Mouse (Mus musculus) CH12F3 (cell line): Measurements from ENCODE around the gene Mme.

Source experiments
- in situ Hi-C: fragments of 300-500 bp; cut with MboI; formaldehyde crosslinking; loops from 2 replicates; pipeline ENCODE4 v1.14.3; 2020; ENCODE audit warnings: low sequenced_read_pairs

The Mme gene

DNA sequence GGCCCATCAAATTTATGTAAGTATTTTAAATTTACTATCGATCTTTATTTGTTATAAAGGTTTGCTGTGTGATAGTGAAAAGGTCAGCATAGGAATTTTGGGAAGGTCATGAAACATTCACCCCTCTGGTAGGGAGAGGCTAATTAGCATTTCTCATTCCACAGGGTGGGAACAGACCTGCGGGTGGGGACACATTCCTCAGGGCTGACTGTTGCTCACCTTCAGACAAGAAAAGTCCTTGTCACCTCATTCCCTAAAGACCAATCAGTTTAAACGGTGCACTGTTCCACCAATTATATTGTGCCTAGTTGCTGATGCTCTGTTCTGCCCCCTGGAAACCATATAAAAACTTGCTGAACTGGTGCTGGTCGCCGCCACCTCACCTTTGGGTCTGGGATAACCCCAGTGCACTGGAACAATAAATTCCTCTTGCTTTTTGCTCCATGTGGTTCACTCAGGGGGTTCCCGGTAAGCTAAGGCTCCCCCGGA is at the start of gene Mme:
TSS of gene Mme (plus strand) at position 439 of the 489 bp plus-strand sequence.
- in situ Hi-C loops: no loop called here

DNA sequence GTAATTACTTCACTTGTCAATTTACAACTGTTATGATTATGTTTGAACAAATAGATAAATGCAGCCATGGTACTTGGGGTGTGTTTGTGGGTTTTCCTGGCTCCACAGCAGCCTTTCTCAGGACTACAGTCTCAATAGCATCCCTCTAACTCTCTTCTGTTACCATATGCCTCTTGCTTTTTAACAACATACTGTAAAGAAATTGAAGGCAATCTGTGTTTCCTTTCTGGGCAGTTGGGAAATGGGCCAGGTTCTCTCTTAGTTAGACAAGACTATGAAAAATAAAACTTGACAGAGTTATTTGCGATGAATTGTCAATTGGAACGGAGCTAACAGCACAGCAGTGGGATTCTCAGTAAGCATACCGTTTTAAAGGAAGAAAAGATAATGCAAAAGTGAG is 44.8 kb upstream of the Mme start:
- in situ Hi-C loops: no loop called here

DNA sequence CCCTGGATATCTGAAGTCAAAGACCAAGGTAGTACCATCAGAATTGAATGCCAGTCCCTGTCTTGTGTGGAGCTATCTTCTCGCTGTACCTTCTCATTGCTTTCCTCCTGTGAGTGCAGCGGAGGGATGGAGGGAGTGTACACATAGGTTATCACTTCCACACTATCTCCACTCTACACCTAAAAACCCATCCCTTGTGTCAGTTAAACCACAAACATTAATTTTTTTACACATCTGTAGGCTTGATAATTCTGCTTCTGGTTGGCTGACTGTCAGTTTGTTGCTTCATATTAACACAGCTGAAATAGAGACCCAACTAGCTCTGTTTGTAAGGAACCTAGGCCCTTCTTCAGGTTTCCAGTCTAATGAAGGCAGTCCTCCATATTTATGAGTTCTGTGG is 43.3 kb upstream of the Mme start:
- in situ Hi-C loops: no loop called here

DNA sequence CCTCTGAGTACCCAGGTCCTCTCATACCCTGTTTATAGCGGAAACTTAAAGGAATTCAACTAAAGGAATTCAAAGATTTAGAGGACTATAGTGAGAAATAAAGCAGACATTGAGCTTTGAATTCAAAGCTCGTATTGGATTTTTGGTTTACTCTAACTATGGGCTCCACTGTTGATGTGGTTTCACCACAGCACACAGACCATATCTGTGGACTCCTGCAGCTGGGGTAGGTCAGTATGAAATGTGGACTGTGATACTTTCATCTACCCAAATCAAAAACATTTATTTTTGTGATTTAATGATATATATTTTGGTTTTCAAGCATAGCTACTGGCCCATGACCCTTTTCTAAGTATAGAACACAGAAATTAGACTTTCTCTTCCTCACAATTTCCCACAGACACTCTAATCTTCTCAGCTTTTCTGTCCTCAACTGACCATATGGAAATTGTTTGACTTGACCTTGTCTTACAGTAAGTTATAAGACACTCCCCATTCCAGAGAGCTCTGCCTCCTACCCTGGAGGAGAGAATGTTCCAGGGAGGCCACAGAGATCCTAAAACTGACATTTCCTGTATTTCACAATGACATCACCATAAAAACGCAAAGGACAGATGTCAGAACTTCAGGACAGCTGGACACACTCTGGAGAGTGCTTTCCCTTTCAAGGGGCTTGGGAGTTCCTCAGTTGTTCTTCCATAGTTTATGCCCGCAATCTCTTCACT is 19.3 kb upstream of the Mme start:
- in situ Hi-C loops: no loop called here

DNA sequence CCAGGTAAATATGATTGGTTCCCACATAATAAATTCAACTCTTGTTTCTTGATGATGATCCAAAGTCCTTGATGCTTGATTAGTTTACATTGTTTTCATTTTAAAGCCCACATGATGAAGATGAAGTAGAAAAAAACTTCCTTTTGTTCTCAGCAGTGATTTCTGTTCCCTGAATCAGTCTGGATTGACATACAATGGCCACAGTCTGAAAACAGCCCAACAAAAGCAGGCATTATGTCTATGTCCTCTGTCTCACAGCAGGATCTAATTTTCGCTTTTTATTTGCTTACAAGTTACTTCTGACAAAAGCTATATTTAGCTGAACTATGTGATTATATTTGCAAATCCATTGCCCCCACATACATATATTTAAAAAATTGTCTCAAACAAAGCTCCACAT is 17.7 kb upstream of the Mme start:
- in situ Hi-C loops: no loop called here

DNA sequence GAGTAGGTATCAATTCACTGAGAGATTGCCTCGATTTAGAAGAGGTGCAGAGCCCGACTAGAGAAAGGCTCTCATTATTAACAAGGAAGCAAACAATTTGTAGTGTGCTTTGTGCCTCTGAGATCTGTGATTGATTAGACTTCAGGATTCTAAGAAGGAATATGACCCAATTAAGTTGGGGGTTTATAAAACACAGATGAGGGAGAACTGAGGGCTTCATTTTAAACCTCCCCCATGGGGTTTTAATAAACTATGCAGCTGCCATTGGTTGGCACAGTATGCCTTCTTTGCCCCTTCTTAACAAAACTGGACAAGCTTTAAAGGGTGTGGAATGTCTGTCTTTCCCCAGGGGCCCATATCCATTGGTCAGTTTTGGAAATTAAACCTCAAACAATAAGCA is 5.4 kb upstream of the Mme start:
- in situ Hi-C loops: no loop called here

DNA sequence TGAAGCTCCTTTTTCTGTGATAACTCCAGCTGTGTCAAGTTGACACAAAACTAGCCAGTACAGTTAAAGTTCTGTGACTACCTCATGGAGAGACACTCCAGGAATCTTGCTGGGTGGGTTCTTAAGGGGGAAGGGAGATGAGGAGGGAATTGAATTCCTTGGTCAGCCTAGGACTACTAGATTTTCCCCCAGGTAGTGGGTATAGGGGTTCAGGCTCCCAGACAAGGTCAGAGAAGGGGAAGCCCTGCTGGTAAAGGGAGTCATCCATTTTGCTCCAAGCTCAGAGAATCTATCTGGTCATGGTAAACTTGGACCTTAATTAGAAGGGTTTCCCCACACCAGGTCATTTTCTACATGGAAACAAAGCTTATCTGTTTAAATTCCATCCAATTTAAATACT is 2.4 kb downstream of the Mme start:
- in situ Hi-C loops: no loop called here

DNA sequence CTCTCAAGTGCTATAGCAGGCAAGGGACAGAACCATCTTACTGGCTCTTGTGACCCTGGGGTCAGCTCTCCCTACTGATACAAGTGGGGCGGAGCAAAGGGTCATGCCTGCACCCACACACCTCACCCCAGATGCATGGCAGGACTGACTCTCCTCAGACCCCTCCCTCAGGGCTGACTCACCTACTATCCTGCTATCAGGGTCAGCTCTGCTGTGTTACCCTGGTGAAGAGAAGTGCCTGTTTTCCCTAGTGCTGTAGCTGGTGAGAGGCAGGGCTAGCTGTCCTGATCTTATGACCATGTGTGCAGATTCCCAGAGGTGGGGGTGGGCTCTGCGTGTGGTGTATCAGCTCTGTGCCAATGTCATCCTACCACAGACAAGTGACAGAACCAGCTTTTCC is 30.8 kb downstream of the Mme start:
- in situ Hi-C loops: no loop called here

DNA sequence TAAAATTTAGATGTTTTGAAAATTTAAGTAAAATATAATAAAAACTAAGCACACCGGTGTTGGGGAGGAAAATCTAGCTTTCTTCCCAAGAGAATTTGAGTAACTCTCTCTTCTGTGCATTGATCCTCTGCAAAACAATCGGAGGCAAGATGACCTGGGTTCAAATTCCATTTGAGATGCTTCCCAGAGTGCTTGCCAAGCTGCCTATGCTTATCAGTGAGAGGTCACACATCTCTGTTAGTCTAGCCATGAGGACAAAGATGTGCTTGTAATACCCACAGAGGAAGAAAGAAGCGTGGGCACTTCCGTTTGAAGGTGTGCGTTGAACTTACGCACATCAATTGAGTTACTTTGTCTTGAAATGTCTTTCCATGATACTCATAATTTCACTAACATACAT is 53.0 kb downstream of the Mme start:
- in situ Hi-C loops: no loop called here

DNA sequence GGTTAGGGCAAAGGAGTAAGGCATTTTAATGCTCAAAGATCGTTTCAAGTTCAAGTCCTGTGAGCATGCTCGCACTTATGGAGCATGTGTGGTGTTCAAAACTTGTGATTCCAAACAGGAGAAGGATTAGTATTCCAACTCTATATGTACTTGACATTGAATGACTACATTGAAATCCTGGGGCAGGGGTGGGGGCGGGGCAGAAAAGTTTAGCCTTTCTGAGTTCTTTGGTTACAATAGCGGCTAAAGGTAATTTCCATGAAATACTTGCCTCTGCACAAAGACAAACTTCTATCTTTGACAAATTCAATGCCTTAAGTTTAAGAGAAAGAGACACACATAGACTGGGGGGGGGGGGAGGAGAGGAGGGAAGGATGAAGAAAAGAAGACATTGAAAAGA is 53.5 kb downstream of the Mme start:
- in situ Hi-C loops: no loop called here

DNA sequence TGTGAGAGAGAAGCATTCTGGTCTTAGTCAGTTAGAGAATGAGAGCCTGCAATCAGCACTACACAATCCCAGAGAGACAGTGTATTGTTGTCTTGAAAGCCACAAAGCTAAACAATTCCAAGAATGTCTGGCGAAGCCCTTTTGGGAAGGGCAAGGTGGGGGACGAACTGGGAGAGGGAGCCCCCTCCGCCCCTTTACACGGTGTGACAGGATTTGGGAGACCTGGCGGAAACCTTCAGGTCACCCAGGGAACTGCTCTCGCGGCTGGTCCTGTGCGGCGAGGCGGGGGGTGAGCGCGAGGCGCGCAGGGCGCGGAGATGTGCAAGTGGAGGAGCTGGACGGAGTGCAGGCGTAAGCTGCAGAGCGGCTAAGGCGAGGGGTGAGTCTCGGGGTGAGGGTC is 53.9 kb downstream of the Mme start:
- in situ Hi-C loops: no loop called here

DNA sequence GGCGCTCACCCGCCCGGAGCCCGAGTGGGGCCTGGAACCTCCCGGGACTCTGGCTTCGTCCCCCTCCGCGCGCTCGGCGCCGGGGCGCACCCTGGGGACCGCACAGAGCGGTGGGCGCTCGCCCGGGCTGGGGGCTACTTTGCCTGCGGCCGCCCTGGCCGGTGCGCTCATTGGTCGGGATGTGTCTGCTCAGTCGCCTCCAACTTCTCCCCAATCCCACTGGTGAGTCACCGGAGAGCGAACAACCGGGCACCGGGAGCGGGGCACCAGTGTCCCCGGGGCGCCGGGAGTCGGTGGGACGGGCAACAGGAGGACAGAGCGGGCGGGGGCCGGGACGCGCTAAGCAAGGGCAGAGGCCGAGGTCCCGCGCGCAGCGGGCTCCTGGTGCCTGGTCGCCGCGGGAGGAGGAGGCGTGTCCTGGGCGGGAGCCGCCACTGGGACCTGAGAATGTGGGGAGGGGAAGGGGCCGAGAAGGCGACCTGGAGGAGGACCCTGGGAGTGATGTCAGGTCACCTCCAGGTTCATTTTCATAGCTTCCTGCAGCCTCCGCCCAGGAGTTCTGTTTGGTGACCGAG is 54.4 kb downstream of the Mme start:
- in situ Hi-C loops: no loop called here

DNA sequence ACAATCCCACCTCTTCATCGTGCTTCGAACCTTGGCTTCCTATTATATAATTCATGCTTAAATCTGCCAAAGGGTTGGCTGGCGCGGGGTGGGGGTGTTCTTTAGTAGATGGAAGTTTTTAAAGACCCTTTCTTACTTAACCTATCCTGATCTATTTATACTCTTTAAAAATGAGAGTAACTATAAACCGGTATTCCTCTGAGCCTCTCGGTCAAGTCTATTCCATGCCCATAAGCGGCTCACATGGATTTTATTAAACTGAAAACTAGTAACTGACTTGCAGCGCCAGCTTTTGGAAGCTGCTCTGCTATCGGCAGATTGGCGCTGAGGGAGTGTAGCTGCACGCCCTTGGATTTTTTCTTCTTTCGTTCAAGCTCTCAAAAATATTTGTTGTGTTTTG is 55.1 kb downstream of the Mme start:
- in situ Hi-C loops: no loop called here

DNA sequence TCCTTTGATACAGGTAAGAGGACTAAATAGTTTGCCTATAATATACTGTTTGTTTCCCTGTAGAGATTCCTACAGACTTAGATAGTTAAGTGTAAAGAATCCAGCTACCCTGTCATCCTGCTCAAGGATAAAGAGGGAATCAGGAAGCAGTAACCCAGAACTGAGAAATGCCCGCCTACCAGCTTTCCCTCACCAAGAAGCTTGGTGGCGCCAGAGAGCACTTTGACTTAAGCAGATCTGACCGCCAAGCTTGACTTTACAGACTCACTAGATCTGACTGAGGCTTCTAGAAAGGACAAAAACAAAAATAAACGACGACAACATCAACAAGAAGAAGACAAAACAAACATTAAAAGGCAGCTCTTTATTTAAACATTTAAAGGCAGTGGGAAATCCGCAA is 56.5 kb downstream of the Mme start:
- in situ Hi-C loops: no loop called here

DNA sequence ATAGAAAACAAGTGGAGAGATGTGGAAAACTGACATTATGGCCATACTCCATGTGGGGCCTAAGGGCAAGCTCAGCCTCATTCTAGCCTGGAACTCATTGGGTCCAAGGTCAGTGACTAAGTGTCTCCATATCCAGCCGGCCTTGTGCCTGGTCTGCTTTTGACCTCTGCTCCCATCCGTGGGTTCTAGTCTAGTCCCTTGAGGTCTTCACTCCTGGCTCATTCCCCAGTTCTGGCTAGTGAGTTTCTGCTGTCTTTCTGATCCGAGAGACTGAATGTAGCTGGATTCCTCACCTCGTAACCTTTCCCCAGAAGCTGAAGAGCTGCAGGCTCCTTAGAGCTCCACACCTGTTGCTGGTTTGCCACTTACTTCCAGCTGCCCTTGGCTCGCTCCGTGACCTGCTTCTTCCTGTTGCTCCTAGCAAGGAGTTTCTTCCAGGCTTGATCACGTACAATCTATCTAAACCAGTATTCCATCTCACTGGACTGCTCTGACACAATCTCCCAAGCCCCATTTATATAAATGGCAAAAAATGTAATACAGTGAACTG is 73.9 kb downstream of the Mme start:
- in situ Hi-C loops: no loop called here

DNA sequence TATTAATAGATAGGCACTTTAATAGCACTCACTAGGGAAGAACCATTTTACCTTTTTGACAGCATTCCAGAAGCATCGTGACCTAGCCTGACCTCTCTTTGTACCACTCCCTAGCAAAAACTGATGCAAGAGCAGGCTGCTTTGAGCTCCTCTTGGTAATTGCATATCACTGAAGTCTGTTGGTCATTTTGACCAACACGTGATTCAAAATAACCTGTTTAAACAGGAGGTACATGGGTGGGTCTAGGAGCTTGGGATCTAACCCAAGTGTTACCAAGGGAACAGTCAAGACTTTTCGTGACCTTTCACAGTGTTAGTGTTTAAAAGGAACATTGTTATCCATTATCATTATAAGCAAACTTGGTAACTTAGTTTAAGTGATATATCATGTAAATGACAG is 76.2 kb downstream of the Mme start:
- in situ Hi-C loops: no loop called here

DNA sequence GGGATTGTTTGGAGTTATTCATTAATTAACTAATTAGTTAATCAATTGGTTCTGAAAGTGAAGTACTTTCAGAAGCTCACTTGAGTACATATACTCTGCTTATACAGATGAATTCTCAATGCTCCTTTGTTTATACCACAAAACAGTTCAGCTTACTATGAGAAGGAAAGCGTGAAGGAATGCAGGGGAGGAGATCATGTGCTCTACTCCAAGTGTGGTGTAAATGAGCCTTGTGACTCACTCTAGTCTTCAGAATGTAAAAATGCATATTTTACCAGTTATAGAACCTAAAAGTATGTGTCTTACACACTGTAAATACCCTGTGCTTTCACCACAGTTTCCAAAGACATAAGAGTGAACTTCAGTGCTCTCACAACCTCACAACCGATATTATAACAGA is 84.3 kb downstream of the Mme start:
- in situ Hi-C loops: no loop called here

DNA sequence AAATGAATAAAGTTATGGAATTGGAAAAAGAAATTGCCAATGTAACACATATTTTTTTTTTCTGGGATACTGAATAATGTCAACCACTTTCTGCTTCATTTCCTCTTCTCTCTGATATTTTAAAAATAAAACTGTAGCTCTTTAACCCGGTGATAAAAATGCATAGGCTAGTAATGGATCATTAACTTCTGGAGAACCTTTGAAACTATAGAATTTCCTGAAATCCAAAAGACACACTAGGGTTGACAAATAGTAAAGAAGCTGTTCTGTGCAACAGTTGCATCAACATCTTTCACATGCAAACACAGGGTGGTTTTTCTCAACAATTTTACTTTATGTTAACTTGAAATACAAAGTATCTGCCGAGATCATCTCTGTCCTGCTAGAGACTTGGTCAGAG is 98.8 kb downstream of the Mme start:
- in situ Hi-C loops: no loop called here

DNA sequence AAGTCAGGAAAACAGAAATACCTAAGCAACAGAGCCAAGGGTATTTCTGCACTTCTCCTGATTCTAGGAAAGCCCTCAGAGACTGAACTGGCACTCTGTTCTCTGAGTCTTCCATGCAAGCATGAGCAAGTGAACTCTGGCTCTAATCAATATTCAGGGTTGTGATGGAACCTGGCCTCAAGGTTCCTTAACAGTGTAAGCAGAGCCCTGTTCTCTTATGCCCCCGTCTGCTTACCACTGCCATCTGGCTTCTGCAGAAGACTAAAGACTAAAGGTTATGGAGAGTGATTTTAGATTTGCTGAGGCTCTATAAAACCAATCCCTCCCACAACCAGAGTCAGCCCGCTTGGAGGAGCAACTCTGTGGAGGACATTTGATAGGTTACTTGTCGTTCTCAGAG is 99.2 kb downstream of the Mme start:
- in situ Hi-C loops: no loop called here

DNA sequence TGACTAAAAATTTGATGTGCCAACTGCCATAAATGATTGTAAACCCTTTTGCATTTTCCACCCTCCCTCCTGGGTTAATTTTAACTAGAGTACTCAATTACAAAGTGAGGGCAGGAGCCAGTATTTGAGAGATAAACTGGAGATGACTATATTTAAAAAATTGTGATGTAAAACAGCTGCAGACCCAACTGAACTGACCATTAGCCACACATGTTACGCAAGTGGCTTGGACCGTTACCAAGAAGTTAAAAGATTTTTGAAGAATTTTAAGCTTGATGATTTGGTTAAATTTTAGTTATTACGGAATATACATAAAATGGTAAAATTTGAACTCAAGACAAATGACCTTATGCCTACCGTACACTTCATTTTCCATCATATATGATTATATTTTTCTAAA is 100.1 kb downstream of the Mme start:
- in situ Hi-C loops: no loop called here

DNA sequence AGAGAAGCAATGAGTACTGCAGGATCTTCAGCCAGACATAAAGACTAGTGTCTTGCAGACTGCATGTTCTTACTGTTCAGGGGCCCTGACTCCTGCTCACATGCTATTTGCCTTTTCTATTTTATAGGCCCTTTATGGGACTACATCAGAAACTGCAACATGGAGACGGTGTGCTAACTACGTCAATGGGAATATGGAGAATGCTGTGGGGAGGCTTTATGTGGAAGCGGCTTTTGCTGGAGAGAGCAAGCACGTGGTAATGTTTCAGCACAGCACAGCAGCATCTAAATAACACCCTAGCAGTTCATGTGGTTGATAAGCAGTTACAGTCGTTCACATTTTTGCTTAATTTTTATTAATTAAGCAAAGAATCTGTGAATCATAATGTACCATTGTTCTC is 103.7 kb downstream of the Mme start:
- in situ Hi-C loops: no loop called here

DNA sequence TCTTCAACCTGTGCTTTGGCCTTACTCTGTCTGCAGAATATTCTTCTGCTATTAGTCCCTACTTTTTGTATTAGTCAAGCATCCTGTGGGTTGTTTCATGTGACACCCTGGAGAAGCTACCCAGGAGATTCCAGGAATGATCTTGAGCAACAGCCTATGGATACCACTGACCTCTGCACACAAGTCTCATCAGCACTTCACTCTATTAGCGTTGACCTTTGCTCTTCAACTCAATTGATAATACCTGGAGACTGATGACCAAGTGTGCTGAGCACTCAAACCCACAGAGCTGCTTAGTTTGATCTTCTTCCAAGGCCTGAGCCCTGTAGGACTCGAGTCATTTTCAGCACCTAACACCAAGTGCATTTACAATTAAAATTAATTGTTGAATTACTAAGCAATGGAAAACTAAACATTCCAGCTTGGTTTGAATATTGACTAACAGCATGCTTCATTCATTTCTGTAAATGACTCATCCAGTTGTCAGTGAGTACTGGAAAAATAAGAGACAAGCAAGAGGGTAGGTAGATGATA is 107.6 kb downstream of the Mme start:
- in situ Hi-C loops: no loop called here
